ENCODE assay signal across 8 mouse cellular contexts in genomic region chr7:81858968-81859721, GRCm38 (mm10). TPM values are rescaled to one million over a fixed set of nuclear protein-coding genes. Genes with fewer than 3 reads are reported as not detected.
A peak's percentile ranks its signal among the peaks of the same experiment; 100 is the strongest.
DNase-seq lines count a peak whose midpoint lies in the region; ATAC-seq and TF ChIP-seq lines count a peak whose summit lies in the region.

Tm6sf1 (plus strand) TSS chr7:81859001.

- WGBS in heart, embryonic 13.5 days = under 1% methylated on average over 64 of the region's 64 CpGs
- WGBS in lung, embryonic 16.5 days = under 1% methylated on average over 48 of the region's 64 CpGs
- under 1% methylated on average over 61 of the region's 64 CpGs for WGBS in olfactory bulb, adult 2 months

- H3K27ac ChIP-seq in heart, embryonic 13.5 days (replicated peaks) = peak within 1 kb of the TSS; percentile 68
- peak within 1 kb of the TSS; percentile 55 for H3K27ac ChIP-seq in lung, embryonic 16.5 days (ENCODE audit: low read length)
- peak within 1 kb of the TSS; percentile 92 for H3K27ac ChIP-seq in olfactory bulb, adult 2 months (ENCODE audit: insufficient read depth, low read depth, low read length)

- H3K9me3 ChIP-seq in E14TG2a.4 (ENCODE audit: low read length) = peaks cover 4% of the 10 kb centered on the region; the same call in 1 of the 2 replicates
- H3K9me3 ChIP-seq in heart, embryonic 13.5 days = no peaks in the 10 kb centered on the region
- no peaks in the 10 kb centered on the region for H3K9me3 ChIP-seq in lung, embryonic 16.5 days (ENCODE audit: control insufficient read depth, low read length)

- TF ChIP-seq POLR2A in olfactory bulb, adult 2 months (IDR thresholded peaks at IDR 0.05; ENCODE audit: insufficient read depth, low read depth, low read length) = peak; percentile 51; the same call in 1 of the 2 replicates

- ATAC-seq in heart, embryonic 13.5 days (ENCODE audit: extremely low read depth, insufficient number of reproducible peaks, low FRiP score, low TSS enrichment) = peak; percentile 31; the same call in 1 of the 2 replicates
- peak; percentile 53 for ATAC-seq in lung, embryonic 16.5 days (ENCODE audit: low read depth)

- peaks cover 46% of the 10 kb centered on the region for H3K4me1 ChIP-seq in E14TG2a.4 (replicated peaks; ENCODE audit: low read depth, low read length)
- peaks cover 63% of the 10 kb centered on the region for H3K4me1 ChIP-seq in heart, embryonic 13.5 days
- H3K4me1 ChIP-seq in lung, embryonic 16.5 days (replicated peaks; ENCODE audit: control insufficient read depth, insufficient read depth, low read length) = peaks cover 2% of the 10 kb centered on the region; the same call in 1 of the 2 replicates
- peaks cover 56% of the 10 kb centered on the region for H3K4me1 ChIP-seq in olfactory bulb, adult 2 months (ENCODE audit: control insufficient read depth, insufficient read depth, low read length)

- no peaks in the 10 kb centered on the region for H3K36me3 ChIP-seq in E14TG2a.4 (ENCODE audit: insufficient read depth, low read length)
- H3K36me3 ChIP-seq in heart, embryonic 13.5 days = no peaks in the 10 kb centered on the region
- H3K36me3 ChIP-seq in lung, embryonic 16.5 days (ENCODE audit: control insufficient read depth, insufficient read depth, low read length) = no peaks in the 10 kb centered on the region

- no peak for TF ChIP-seq CTCF in E14TG2a.4 (conservative IDR thresholded peaks at IDR 0.05; ENCODE audit: low read length)
- TF ChIP-seq CTCF in olfactory bulb, adult 2 months (IDR thresholded peaks at IDR 0.05; ENCODE audit: insufficient read depth, low read depth, low read length) = no peak

- peak within 1 kb of the TSS; percentile 87 for H3K9ac ChIP-seq in heart, embryonic 13.5 days
- peak within 1 kb of the TSS; percentile 67 for H3K9ac ChIP-seq in lung, embryonic 16.5 days (ENCODE audit: low read length)

- H3K4me3 ChIP-seq in E14TG2a.4 (replicated peaks; ENCODE audit: low read length) = peak within 1 kb of the TSS; percentile 79
- H3K4me3 ChIP-seq in heart, embryonic 13.5 days = peak within 1 kb of the TSS; percentile 72
- peak within 1 kb of the TSS; percentile 59 for H3K4me3 ChIP-seq in lung, embryonic 16.5 days (ENCODE audit: low read length)
- H3K4me3 ChIP-seq in olfactory bulb, adult 2 months (ENCODE audit: insufficient read depth, low read depth, low read length) = peak within 1 kb of the TSS; percentile 71

- peak; percentile 69 for DNase-seq in 416B (ENCODE audit: low read depth)
- DNase-seq in embryo, embryonic 9.5 days (ENCODE audit: extremely low spot score) = peak; percentile 66
- peak; percentile 43 to 57 for DNase-seq in kidney, postnatal 36 days
- no peak for DNase-seq in adipocyte (ENCODE audit: low spot score)

- peak within 1 kb of the TSS; percentile 87 for H3K4me2 ChIP-seq in heart, embryonic 13.5 days
- H3K4me2 ChIP-seq in lung, embryonic 16.5 days (ENCODE audit: low read depth, low read length) = peak within 1 kb of the TSS; percentile 76

- peaks cover 80% of the 10 kb centered on the region for H3K27me3 ChIP-seq in E14TG2a.4 (ENCODE audit: insufficient read depth, low read length)
- peaks cover 11% of the 10 kb centered on the region for H3K27me3 ChIP-seq in heart, embryonic 13.5 days (replicated peaks)
- H3K27me3 ChIP-seq in lung, embryonic 16.5 days (ENCODE audit: control insufficient read depth, insufficient read depth, low read depth, low read length) = peaks cover 25% of the 10 kb centered on the region

RNA-seq across cellular contexts. Expression of gene Tm6sf1, which starts in this region (rescaled TPM):
- 20.0 and 22.8 TPM in 2 replicates for polyA plus RNA-seq in heart, embryonic 13.5 days (2015; fragmentation: Nextera tagmentation; extraction: Ambion mirVana)
- polyA plus RNA-seq in lung, embryonic 16.5 days (2015; fragmentation: Nextera tagmentation; extraction: Ambion mirVana) = 14.2 and 16.8 TPM in 2 replicates
- not detected in 2 replicates for polyA plus RNA-seq in olfactory bulb, adult 2 months (2012; ENCODE audit: insufficient read depth, insufficient read length, low replicate concordance, missing spikeins)

Comparison
In these comparisons a context has a peak if more than half of its experiments do, and no peak if none do; other contexts are left out.
1. RNA of gene Tm6sf1 (polyA plus RNA-seq): 20.0 to 22.8 TPM in heart, embryonic 13.5 days and 14.2 to 16.8 TPM in lung, embryonic 16.5 days; not detected in olfactory bulb, adult 2 months; every median in the first group is over 10 times any median in the second.
2. Peak in every context shown above with its lines, with median percentiles within 50 percentile points of each other: H3K4me3 ChIP-seq and H3K27ac ChIP-seq.